Mouse (Mus musculus) heart, adult 2 months (tissue): Measurements from ENCODE around the gene Tspan4.

Experiments
- CTCF ChIP-seq: fragments of 200-600 bp; IDR thresholded peaks from 2 replicates; pipeline ENCODE4 v1.8.1; 2022; ENCODE audit warnings: antibody characterized with exemption, mild to moderate bottlenecking, moderate library complexity
- EP300 ChIP-seq: fragments of 200-500 bp; IDR thresholded peaks from 2 replicates; pipeline ENCODE4 v1.6.1; 2011; ENCODE audit warnings: low read depth, low read length, control low read depth; ENCODE audit not compliant: insufficient read depth

- TF ChIP-seq CTCF (no peak), EP300 (no peak)
Observed at GRCm38 (mm10) chr7:141466045-141466394, 9.0 kb upstream of the Tspan4 start.
